Mouse (Mus musculus) heart, postnatal 10 days (tissue): Measurements from ENCODE around the gene Dmpk. TPM values are rescaled to one million over a fixed set of nuclear protein-coding genes. Genes with fewer than 3 reads are reported as not detected.

Experiments
- DNase-seq, 2 experiments: peaks; one replicate each; pipeline ENCODE4 v3.0.0; 2021
- intact Hi-C: fragments of 180-260 bp; cut with DNase I; formaldehyde crosslinking; loops from one replicate; pipeline ENCODE4 v1.15.1; 2025
- total RNA-seq, 2 experiments: library from RNA; stranded (reverse); gene quantifications; 2 replicates each; pipeline ENCODE4 v1.2.3; 2021

The Dmpk gene
- total RNA-seq, 2 experiments from 2014 or later, result 288 to 299 TPM

DNA sequence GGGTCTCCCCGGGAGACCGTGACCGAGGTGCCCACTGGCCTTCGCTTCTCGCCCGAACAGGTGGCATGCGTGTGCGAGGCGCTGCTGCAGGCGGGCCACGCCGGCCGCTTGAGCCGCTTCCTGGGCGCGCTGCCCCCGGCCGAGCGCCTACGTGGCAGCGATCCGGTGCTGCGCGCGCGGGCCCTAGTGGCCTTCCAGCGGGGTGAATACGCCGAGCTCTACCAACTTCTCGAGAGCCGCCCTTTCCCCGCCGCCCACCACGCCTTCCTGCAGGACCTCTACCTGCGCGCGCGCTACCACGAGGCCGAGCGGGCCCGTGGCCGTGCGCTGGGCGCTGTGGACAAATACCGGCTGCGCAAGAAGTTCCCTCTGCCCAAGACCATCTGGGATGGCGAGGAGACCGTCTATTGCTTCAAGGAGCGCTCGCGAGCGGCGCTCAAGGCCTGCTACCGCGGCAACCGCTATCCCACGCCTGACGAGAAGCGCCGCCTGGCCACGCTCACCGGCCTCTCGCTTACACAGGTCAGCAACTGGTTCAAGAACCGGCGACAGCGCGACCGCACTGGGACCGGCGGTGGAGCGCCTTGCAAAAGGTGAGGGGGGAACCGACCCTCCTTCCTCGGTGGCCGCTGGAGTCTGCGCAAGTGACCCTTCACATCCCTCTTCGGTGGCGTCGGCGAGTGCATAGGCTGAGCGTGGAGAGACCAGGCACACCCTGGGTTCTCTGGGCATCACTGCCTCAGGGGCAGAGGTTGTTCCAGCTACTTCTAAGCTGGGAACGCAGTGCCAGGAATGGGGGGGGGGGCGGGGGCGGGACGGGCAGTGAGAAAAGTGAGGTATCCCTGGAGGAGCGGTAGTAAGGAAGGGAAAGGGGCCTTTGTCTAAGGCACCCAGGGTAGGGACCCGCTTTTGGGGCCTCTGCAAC is 11.4 kb downstream of the Dmpk start:
- peak; percentile 73 to 75 for DNase-seq
- intact Hi-C loops, result no loop called here

DNA sequence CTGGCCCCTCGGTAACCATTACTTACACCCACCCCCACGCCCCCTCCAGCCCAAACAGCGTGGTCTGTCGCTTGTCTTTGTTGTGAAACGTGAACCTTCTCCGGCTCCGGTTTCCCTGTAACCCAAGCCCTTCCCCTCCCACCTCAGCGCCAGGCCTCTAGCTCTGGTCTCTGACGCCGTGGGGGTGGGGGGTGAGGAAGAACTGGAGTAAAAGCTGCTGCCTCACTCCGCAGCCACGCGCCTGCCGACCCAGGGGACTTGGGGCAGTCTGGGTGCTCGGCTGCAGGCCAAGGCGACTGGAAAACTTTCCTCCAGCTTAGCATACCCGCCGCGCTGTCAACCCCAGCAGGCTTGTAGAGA is 12.1 kb downstream of the Dmpk start:
- DNase-seq, result peak; percentile 80
- intact Hi-C loops, result no loop called here

DNA sequence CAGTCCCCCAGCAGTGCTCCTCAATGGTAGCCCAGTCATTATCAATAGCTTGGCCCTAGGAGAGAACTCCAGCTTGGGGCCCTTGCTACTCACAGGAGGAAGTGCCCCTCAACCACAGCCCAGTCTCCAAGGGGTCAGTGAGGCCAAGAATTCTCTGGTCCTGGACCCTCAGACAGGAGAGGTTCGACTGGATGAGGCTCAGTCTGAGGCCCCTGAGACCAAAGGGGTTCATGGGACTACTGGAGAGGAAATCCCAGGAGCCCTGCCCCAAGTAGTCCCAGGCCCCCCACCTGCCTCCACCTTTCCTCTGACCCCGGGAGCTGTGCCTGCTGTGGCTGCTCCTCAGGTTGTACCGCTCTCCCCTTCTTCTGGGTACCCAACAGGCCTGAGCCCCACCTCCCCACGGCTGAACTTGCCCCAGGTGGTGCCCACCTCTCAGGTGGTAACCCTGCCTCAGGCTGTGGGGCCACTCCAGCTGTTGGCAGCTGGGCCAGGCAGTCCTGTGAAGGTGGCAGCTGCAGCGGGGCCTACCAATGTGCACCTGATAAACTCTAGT is 12.8 kb downstream of the Dmpk start:
- intact Hi-C loops, result no loop called here
- no peak for DNase-seq

DNA sequence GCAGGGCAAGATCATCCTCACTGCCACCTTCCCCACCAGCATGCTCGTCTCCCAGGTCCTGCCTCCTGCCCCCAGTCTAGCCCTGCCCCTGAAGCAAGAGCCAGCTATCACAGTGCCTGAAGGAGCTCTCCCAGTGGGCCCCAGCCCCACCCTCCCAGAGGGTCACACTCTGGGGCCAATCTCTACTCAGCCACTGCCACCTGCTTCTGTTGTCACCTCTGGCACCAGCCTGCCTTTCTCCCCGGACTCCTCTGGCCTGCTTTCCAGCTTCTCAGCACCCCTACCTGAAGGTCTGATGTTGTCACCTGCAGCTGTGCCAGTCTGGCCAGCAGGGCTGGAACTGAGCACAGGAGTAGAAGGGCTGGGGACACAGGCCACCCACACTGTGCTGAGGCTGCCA is 13.6 kb downstream of the Dmpk start:
- DNase-seq, result peak; percentile 55 to 58

DNA sequence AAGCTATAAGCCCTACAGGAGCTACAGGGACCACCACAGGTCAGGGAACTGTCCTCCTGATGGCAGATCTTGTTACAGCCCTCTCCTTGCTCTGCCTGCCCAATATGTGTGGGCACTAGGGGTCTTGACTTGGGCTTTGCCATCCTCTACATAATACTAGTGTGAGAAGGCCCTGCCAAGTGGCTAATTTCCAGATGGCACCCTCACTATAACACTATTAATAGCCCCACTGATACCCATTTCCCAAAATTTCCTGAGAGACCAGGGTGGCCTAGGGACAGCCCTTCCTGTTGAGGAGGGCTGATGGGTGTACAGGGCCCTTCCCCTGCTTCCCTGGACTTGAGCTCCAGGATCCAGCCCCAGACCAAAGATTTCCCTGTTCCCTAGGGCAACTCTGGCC is 14.2 kb downstream of the Dmpk start:
- peak; percentile 84 to 85 for DNase-seq
- intact Hi-C loops, result no loop called here

More for the DNA sequence above, 13.6 kb downstream of the Dmpk start:
- intact Hi-C loops, result no loop called here

DNA sequence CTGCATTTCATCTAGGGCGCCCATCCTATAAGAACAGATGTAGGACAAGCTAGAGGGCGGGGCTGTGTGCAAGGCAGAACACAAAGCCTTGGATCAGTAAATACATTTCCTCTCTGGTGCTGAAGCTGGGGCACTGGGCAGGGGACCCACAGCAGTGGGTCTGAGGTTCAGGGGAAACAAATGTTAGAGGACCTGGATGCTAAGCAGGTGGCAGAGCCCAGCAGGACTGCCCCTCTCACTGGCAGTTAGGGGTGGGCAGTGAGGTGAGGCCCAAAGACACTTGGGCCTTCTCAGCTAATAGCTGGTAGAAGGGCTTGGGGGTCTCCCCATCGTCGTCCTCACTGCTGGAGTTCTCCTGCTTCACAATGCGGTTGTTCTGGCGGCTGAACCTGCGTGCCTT is 15.2 kb downstream of the Dmpk start:
- intact Hi-C loops, result no loop called here
- no peak for DNase-seq

DNA sequence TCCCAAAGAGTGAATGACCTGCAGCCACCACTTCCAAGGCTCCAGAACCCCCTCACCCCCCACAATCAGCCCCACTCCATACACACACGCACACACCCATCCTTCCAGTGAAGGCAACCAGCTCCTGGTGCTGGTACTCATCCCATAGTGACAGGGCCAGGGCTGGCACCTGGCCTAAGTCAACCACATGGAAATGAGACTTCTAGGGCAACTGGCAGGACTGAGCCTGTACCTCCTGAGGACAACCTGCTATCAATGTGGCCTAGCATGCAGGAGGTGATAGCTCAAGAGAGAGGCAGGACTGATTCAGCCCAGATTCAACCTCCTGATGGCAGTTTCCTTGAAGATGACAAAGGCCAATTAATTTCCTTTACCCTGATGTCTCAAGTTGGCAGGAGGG is 16.6 kb downstream of the Dmpk start:
- DNase-seq, result no peak
- intact Hi-C loops, result no loop called here

DNA sequence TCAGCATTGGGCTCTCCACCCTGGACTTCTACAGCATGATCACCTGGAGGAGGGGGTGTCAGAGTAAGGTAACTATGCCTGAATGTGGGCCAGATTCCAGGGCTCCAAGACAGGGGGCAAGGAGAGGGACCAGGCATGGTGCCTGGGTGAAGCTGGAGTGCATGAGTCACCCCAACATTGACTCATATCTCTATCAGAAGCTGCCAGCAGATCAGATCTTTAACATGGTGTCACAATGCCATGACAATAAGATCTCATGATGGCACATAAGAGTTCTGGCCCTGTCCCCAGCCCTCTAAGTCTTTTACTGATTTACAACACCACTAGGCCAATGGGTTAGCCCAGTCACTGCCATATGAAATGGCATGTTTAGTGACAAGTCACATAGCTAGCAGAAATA is 20.1 kb downstream of the Dmpk start:
- no peak for DNase-seq
- intact Hi-C loops, result no loop called here

DNA sequence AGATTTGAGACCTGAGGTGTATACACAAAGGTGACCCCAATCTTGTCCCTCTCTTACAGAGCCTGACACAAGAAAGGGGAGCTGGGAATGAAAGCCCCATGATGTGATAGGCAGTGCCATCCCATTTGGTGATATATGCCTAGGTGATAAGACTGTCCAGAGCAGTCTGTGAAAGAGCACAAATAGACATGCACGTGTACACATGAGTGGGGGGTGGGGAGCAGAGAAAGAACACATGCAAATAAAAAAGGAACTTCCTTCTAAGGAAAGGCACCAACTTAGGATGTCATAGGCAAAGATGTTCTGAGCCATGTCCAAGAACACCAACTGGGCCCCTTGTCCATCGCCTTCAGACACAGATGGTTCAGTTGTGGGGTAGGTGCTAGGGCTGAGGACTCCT is 20.8 kb downstream of the Dmpk start:
- intact Hi-C loops, result no loop called here

DNA sequence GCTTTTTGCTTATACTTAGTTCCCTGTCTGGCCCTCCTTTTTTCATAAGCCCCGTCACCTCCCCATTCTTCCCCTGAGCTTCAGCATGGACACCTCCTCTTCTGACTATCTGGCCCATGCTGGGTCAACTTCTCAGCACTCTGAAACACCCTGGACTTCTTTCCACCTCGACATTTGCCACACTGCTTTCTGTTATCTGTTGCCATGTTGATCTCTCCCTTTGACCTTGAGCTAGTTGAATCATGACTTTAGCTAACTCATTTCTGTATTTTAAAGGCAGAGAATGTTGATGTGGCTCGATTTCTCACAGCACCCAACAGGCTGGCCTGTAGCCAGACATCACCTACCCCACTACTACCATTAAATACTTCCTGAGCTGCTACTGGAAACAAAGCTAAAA is 23.8 kb downstream of the Dmpk start:
- intact Hi-C loops, result no loop called here
- no peak for DNase-seq

More for the DNA sequence above, 20.8 kb downstream of the Dmpk start:
- no peak for DNase-seq

DNA sequence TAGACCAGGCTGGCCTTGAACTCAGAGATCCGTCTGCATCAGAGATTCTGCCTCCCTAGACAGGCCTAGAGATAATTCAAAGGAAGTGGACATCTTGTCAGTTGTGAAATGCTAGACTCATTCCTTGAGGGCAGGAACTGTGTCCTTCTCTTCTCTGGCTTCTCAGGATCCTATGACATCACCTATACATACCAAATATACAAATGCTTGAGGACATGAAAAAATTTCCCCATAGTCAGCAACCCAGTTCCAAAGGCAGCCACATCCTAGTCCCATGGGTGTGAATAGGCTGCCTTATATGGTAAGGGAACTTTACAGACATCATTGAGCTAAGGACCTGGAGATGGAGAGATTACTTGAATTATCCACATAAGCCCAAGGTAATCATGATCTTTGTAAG is 25.9 kb downstream of the Dmpk start:
- intact Hi-C loops, result no loop called here
- no peak for DNase-seq

DNA sequence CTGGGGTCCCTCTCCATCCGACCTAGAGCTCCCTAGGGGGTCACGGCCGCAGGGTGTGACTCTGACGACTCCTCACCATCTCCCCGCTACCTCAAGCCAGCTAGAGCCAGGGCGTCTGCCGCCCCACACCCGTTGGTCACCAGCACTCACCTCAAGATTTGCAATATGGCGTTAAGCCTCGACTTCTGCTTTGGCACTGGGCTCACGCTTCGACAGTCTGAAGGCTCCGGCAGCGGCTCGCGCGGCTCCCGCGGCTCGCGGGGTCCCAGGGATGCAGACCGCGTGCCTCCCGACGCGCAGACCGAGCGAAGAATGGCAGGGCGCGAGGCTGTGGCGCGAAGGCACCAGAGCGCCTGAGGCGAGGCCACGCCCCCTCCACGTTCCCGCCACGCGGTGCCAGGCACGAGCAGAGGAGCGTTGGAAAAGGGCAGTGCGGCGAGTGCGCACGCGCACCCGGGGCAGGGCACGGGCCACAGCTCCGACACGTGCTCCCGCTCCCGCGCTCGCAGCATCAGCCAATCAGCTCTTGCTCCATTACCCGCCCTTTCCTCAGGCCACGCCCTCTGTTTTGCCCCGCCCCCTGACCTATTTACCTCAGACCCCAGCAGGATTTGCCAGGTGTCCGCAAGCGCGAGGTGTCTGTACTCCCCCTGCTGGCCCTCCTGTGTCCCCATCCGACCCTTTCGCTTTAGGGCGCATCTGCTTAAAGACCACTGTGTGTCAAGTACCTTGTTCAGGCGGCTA is 34.6 kb downstream of the Dmpk start, which contains the start of gene Gm4969:
Gene Gm4969 (minus strand): TSS at position 341 of the 744 bp plus-strand sequence.
- DNase-seq, result peak; percentile 43 to 65
- intact Hi-C loops, result no loop called here

DNA sequence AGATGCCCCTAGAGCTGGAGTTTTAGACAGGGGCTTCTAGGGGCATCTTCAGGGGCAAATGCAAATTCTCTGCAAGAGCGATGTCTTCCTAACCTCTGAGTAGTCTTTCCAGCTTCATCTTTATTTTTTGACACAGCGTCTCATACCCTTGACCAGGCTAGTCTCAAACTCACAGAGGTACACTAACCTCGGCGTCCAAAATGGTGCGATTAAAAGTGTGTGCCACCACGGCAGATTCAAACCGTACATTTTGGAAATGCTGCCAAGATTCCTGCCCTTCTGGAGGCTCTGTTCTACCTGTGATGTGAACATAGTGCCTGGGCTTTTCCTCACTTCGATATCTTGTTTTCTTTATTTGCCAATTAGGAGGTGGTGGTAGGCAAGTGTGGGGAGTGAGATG is 35.4 kb downstream of the Dmpk start:
- intact Hi-C loops, result no loop called here
- DNase-seq, result peak in 1 of 2 experiments; percentile 26

DNA sequence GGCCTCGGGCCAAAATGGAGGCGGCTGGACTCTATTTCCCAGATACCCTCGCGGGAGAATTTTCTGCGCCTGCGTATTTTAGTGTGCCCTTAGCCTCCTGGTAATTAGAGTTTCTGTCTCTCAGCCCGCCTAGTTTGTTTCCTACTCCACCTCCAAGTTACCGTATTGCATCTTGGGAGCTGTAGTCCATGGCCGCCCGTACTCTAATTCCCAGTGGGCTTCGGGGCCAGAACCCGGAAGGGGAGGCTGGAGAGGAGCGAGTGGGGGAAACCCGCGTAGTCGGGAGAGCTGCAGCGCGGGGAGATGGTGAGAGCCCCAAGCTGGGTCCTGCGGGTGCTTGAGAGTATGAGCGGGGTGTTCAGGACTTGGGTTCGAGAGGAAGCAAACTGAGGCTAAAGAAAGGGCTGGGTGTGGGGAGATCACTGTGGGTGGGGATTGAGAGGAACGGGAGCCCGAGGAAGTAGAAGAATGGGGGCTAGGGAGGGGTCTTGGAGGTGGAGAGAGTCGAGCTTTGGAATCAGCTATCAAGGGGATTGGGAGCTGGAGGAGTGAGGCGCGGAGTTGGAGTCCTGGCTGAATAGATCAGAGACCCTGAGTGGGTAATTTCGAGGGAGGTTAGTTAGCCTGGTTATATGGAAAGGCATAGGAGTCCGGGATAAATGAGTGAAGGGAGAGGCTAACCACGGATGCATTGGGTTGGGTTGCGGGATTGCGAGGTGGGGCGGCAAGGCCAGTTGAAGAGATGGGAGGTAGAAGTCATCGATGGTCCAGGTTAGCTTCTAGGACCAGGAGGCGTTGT is 36.2 kb downstream of the Dmpk start, which contains the start of gene Fbxo46:
Gene Fbxo46 (plus strand): TSS at position 229 of the 799 bp plus-strand sequence.
- DNase-seq, result peak; percentile 97 to 98
- intact Hi-C loops, result no loop called here

DNA sequence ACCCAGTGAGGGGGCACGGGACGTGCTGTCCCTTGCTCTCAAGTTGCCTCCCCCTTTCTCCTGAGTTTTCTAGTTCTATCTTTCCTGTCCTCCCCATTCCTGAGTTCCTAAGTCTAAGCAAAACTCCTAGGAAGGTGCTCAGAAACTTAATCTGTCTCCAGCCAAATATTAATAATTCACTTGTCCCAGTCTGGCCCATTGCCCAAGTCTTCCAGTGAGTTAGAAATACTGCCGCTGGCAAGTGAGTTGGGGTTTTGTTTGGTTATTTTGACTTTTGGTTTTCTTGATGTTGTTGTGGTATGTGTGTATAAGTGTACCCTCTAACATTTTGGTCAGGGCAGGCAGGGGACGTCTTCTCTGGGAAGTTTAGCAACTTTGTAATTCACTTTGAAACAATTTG is 38.0 kb downstream of the Dmpk start:
- no peak for DNase-seq
- intact Hi-C loops, result no loop called here

DNA sequence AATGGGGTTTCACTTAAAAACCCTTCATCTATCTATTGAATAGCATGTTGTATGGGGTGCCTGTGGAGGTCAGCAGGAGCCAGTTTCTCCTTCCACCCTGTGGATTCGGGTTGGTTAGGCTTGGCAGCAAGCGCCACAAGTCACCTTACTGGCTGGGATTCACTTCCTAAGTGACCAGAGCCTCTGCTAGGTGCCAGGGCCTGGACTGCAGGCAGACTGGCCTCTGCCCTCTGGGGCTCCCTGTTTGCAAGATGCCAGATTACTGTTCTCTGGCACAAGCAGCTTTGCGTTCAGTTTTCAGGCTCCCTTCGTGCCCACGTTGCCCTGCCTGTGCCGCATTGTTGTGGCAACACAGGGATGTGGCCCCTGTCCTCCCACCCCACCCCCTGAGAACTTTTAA is 41.1 kb downstream of the Dmpk start:
- intact Hi-C loops, result no loop called here

DNA sequence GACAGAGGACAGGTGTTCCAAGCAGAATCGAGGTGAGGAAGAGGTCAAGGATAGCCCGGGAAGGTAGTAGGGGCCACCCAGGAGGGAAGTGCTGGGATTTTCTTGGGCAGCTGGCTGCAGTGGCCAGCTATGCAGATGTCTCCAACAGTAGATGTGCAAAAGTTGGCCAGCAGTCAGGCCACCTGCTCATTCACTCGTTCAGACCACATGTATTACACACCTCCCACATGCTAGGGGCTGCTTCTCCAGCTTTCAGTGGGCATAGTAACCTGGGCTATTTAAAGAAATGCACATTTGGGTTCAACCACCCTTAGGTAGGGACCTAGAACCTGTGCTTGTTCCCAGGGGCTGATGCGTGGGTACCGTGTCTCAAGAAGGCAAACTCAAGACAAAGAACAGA is 44.1 kb downstream of the Dmpk start:
- no peak for DNase-seq
- intact Hi-C loops, result no loop called here

More for the DNA sequence above, 41.1 kb downstream of the Dmpk start:
- DNase-seq, result no peak

DNA sequence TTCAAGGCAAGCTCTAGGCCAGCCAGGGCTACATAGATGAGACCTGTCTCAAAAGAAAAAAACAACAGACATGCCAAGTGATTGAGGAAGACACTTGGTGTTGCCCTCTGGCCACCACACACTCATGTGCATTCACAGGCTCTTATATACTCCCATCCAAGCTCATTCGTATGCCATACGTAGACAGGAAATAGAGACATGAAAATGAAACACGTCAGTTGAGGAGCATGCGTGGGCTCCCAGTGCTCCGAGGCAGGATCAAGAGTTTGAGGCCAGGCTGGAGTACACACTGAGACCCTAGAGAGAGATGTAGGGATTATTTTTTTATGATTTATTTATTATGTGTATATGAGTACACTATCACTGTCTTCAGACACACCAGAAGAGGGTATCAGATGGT is 45.7 kb downstream of the Dmpk start:
- DNase-seq, result no peak
- intact Hi-C loops, result no loop called here

DNA sequence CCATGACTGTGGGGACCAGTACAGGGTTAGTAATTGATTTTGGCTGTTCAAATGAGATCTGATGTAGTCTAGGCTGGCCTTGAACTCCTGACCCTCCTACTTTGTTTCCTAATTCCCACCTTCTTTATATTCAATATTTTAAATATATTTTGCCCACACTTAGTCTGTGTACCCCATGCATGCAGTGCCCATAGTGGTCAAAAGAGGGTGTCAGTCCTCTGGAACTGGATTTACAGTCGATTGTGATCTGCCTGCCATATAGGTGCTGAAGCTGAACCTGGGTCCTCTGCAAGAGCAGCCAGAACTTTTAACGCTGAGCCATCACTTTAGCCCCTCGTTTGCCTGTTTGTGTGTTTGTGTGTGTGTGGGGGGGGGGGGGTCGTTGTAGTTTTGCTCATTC is 47.0 kb downstream of the Dmpk start:
- DNase-seq, result peak in 1 of 2 experiments; percentile 24

DNA sequence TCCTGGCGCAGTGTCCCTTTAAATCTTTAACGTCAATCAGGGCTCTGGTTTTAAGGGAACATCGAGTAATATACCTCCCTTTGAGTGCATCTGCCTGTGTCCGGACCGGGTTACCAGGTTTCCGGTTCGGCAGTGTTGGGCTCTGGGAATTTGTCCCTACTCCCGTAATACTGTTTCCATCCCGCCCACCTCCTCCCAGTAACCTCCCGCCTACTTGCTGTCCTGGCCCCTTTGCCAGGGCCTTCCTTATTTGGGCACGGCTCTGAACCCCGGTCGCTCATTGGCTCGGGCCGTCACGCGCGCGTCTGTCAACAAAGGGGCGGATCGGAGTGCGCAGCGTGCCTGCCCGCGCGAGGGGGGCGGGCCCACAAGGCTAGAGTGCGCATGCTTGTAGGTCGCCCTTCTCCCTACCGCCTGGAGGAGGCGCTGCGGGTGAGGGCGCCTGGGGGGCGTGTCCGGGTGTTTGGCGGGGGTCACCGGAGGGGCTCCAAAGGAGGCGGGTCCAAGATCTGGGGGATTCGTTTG is 47.7 kb downstream of the Dmpk start:
- intact Hi-C loops, result no loop called here
- peak; percentile 99 for DNase-seq

More for the DNA sequence above, 47.0 kb downstream of the Dmpk start:
- intact Hi-C loops, result no loop called here
